13 mouse cellular contexts compared by ENCODE assay signal in genomic region chr17:85346701-85347100, GRCm38 (mm10).
"Had no signal": no experiment of that assay in that cellular context is flagged by ENCODE, and none has a peak within 500 bp of the region (broad histone marks: within the 10 kb centered on the region; RNA-seq: fewer than 3 reads in every experiment).

No protein-coding gene starts in this region.

- DNase-seq: kidney, postnatal 14 days; layer of hippocampus, adult 9-11 months; liver; liver, embryonic 13.5 days; liver, postnatal 0 days; thymus, adult 2 months; thymus, postnatal 25 days had no signal

- H3K27ac ChIP-seq: kidney, embryonic 15.5 days; limb, embryonic 12.5 days; liver, embryonic 13.5 days; lung, embryonic 15.5 days; midbrain, embryonic 13.5 days; neural tube, embryonic 12.5 days had no signal

- H3K4me3 ChIP-seq: kidney, embryonic 15.5 days; limb, embryonic 12.5 days; liver, embryonic 13.5 days; lung, embryonic 15.5 days; midbrain, embryonic 13.5 days; myocyte; neural tube, embryonic 12.5 days had no signal

- H3K4me1 ChIP-seq: kidney, embryonic 15.5 days; limb, embryonic 12.5 days; liver, embryonic 13.5 days; lung, embryonic 15.5 days; midbrain, embryonic 13.5 days; neural tube, embryonic 12.5 days had no signal

- H3K27me3 ChIP-seq: kidney, embryonic 15.5 days; limb, embryonic 12.5 days; liver, embryonic 13.5 days; lung, embryonic 15.5 days; midbrain, embryonic 13.5 days; neural tube, embryonic 12.5 days had no signal

- ATAC-seq: liver, postnatal 0 days; midbrain, embryonic 13.5 days had no signal
